Comparison of ENCODE assay signal across 8 mouse cellular contexts in genomic region chr16:11532592-11532991, GRCm38 (mm10).
DNase-seq lines count a peak whose midpoint lies in the region; ATAC-seq and TF ChIP-seq lines count a peak whose summit lies in the region.

No protein-coding gene starts in this region.

- WGBS in liver, adult 2 months = 73% methylated on average over 8 of the region's 8 CpGs
- 81% methylated on average over 8 of the region's 8 CpGs for WGBS in liver, postnatal 0 days (ENCODE audit: insufficient replicate concordance)
- 73% methylated on average over 8 of the region's 8 CpGs for WGBS in kidney, embryonic 14.5 days
- 56% methylated on average over 8 of the region's 8 CpGs for WGBS in lung, postnatal 0 days
- WGBS in neural tube, embryonic 15.5 days = 75% methylated on average over 8 of the region's 8 CpGs

- H3K4me2 ChIP-seq in liver, postnatal 0 days (ENCODE audit: low read depth, low read length) = no peak overlapping the region
- no peak overlapping the region for H3K4me2 ChIP-seq in kidney, embryonic 14.5 days (replicated peaks; ENCODE audit: low read depth, low read length)
- H3K4me2 ChIP-seq in lung, postnatal 0 days (replicated peaks; ENCODE audit: low read depth, low read length) = no peak overlapping the region
- H3K4me2 ChIP-seq in neural tube, embryonic 15.5 days = no peak overlapping the region

- no peaks in the 10 kb centered on the region for H3K9me3 ChIP-seq in liver, postnatal 0 days (ENCODE audit: low read length)
- no peaks in the 10 kb centered on the region for H3K9me3 ChIP-seq in kidney, embryonic 14.5 days (ENCODE audit: control insufficient read depth, low read length)
- H3K9me3 ChIP-seq in lung, postnatal 0 days (ENCODE audit: low read length) = no peaks in the 10 kb centered on the region
- no peaks in the 10 kb centered on the region for H3K9me3 ChIP-seq in neural tube, embryonic 15.5 days (replicated peaks)

- no peak overlapping the region for H3K27ac ChIP-seq in liver, adult 2 months (replicated peaks; ENCODE audit: insufficient read depth, low read depth, low read length)
- H3K27ac ChIP-seq in liver, postnatal 0 days (ENCODE audit: low read depth) = no peak overlapping the region
- H3K27ac ChIP-seq in kidney, embryonic 14.5 days (ENCODE audit: low read depth, low read length) = no peak overlapping the region
- H3K27ac ChIP-seq in lung, postnatal 0 days (ENCODE audit: low read length) = no peak overlapping the region
- H3K27ac ChIP-seq in neural tube, embryonic 15.5 days (replicated peaks) = no peak overlapping the region

- H3K27me3 ChIP-seq in liver, adult 2 months (ENCODE audit: control insufficient read depth, insufficient read depth, low read length) = no peaks in the 10 kb centered on the region
- no peaks in the 10 kb centered on the region for H3K27me3 ChIP-seq in liver, postnatal 0 days (ENCODE audit: insufficient read depth, low read length)
- H3K27me3 ChIP-seq in kidney, embryonic 14.5 days (ENCODE audit: control insufficient read depth, insufficient read depth, low read length) = no peaks in the 10 kb centered on the region
- no peaks in the 10 kb centered on the region for H3K27me3 ChIP-seq in lung, postnatal 0 days (replicated peaks; ENCODE audit: insufficient read depth, low read length)
- no peaks in the 10 kb centered on the region for H3K27me3 ChIP-seq in neural tube, embryonic 15.5 days (replicated peaks)

- H3K9ac ChIP-seq in liver, adult 2 months (ENCODE audit: low read depth, low read length) = no peak overlapping the region
- no peak overlapping the region for H3K9ac ChIP-seq in liver, postnatal 0 days (replicated peaks)
- no peak overlapping the region for H3K9ac ChIP-seq in kidney, embryonic 14.5 days (ENCODE audit: low read depth, low read length)
- H3K9ac ChIP-seq in lung, postnatal 0 days (replicated peaks; ENCODE audit: low read depth) = no peak overlapping the region
- H3K9ac ChIP-seq in neural tube, embryonic 15.5 days (replicated peaks) = no peak overlapping the region

- H3K79me2 ChIP-seq in liver, adult 2 months (ENCODE audit: control insufficient read depth, insufficient read depth, low read length) = no peaks in the 10 kb centered on the region

- H3K36me3 ChIP-seq in liver, adult 2 months (ENCODE audit: control insufficient read depth, insufficient read depth, low read length) = peaks cover 12% of the 10 kb centered on the region; the same call in 1 of the 2 replicates
- no peaks in the 10 kb centered on the region for H3K36me3 ChIP-seq in liver, postnatal 0 days (replicated peaks; ENCODE audit: insufficient read depth, low read length)
- no peaks in the 10 kb centered on the region for H3K36me3 ChIP-seq in kidney, embryonic 14.5 days (ENCODE audit: control insufficient read depth, insufficient read depth, low read length)
- no peaks in the 10 kb centered on the region for H3K36me3 ChIP-seq in lung, postnatal 0 days (ENCODE audit: insufficient read depth, low read length)
- no peaks in the 10 kb centered on the region for H3K36me3 ChIP-seq in neural tube, embryonic 15.5 days

- intact Hi-C loops in gastrocnemius, postnatal 14 days (cut with DNase I; ENCODE audit: low total_unique reads) = no loop called here

- TF ChIP-seq CTCF in liver, adult 2 months (IDR thresholded peaks at IDR 0.05; ENCODE audit: low read depth, low read length) = no peak
- no peak for TF ChIP-seq CTCF in liver, postnatal 0 days (IDR thresholded peaks at IDR 0.05; ENCODE audit: low read depth)
- no peak for TF ChIP-seq CTCF in lung, postnatal 0 days (IDR thresholded peaks at IDR 0.05)

- H3K4me1 ChIP-seq in liver, adult 2 months (ENCODE audit: control insufficient read depth, insufficient read depth, low read length) = no peaks in the 10 kb centered on the region
- no peaks in the 10 kb centered on the region for H3K4me1 ChIP-seq in liver, postnatal 0 days (ENCODE audit: insufficient read depth)
- 0 out of 2 replicates have a peak, but pooled peaks cover 4% of the 10 kb centered on the region for H3K4me1 ChIP-seq in kidney, embryonic 14.5 days (ENCODE audit: control insufficient read depth, insufficient read depth, low read length)
- no peaks in the 10 kb centered on the region for H3K4me1 ChIP-seq in lung, postnatal 0 days (ENCODE audit: insufficient read depth, low read depth, low read length)
- 0 out of 2 replicates have a peak, but pooled peaks cover 5% of the 10 kb centered on the region for H3K4me1 ChIP-seq in neural tube, embryonic 15.5 days

- no peak for TF ChIP-seq EP300 in liver, postnatal 0 days (IDR thresholded peaks at IDR 0.05; ENCODE audit: low read depth)
- no peak for TF ChIP-seq EP300 in lung, postnatal 0 days (IDR thresholded peaks at IDR 0.05)

- TF ChIP-seq POLR2A in liver, adult 2 months (IDR thresholded peaks at IDR 0.05; ENCODE audit: extremely low read depth, insufficient read depth, low read length) = no peak

- H3K4me3 ChIP-seq in liver, adult 2 months (ENCODE audit: insufficient read depth, low read depth, low read length) = no peak overlapping the region
- no peak overlapping the region for H3K4me3 ChIP-seq in liver, postnatal 0 days (ENCODE audit: low read depth, low read length)
- H3K4me3 ChIP-seq in kidney, embryonic 14.5 days (ENCODE audit: low read length) = no peak overlapping the region
- H3K4me3 ChIP-seq in lung, postnatal 0 days (ENCODE audit: low read depth, low read length) = no peak overlapping the region
- H3K4me3 ChIP-seq in neural tube, embryonic 15.5 days (replicated peaks) = no peak overlapping the region

- no peak for ATAC-seq in liver, postnatal 0 days
- ATAC-seq in kidney, embryonic 14.5 days (ENCODE audit: low FRiP score, low TSS enrichment) = peak; percentile 28; the same call in 1 of the 2 replicates
- 0 out of 2 replicates have a peak, but pooled peaks have one; percentile 19 for ATAC-seq in lung, postnatal 0 days
- no peak for ATAC-seq in neural tube, embryonic 15.5 days (ENCODE audit: low FRiP score)
- no peak for ATAC-seq in CD4-positive, CD25-positive, alpha-beta regulatory T cell, adult 4 months

- peak; percentile 13 for DNase-seq in liver, adult 2 months (ENCODE audit: extremely low read depth, low read depth, low spot score)
- no peak for DNase-seq in liver, postnatal 0 days
- DNase-seq in cerebellum, postnatal 10 days = peak; percentile 92 to 94
- DNase-seq in gastrocnemius, postnatal 14 days = peak; percentile 89
- peak; percentile 60 for DNase-seq in lung, postnatal 0 days (ENCODE audit: low spot score)

Comparison
In these comparisons a context has a peak if more than half of its experiments do, and no peak if none do; other contexts are left out.
1. ATAC-seq: peak in kidney, embryonic 14.5 days (single experiment) and lung, postnatal 0 days (single experiment); none in liver, postnatal 0 days (single experiment), neural tube, embryonic 15.5 days (single experiment) and CD4-positive, CD25-positive, alpha-beta regulatory T cell, adult 4 months (single experiment).